Mouse (Mus musculus): ENCODE measurements around the gene Mroh3.

- TF ChIP-seq POLR2A (IDR thresholded peaks at IDR 0.05; ENCODE audit: borderline replicate concordance, low read depth, low read length) (no peak), CTCF (IDR thresholded peaks at IDR 0.05; ENCODE audit: low read depth, low read length) (no peak)
These were observed 39.9 kb downstream of the Mroh3 start for GRCm38 (mm10) chr1:136172696-136173095.
